Mouse (Mus musculus): ENCODE results near the gene Aebp2.

Gene Aebp2

DNA sequence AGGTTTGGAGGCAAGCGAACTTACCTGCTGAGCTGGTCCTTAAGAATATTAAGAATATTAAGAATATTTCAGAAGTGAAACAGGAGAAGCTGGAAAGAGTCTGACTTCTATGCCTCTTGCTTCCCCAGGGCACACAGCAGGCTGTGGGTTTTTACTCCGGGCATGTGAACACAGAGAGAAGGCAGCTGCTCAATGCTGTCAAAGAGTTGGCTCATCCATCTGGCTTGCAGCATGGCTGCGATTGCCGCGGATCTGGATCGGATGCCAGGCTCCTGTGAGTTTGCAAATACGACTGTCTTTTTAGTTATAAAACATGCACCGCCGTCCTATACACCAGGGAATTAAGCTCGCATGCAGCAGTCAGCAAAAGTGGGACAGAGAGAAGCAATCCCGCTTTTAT is 75.5 kb downstream of the Aebp2 start:
- no peak for DNase-seq (ENCODE audit: low spot score)

DNA sequence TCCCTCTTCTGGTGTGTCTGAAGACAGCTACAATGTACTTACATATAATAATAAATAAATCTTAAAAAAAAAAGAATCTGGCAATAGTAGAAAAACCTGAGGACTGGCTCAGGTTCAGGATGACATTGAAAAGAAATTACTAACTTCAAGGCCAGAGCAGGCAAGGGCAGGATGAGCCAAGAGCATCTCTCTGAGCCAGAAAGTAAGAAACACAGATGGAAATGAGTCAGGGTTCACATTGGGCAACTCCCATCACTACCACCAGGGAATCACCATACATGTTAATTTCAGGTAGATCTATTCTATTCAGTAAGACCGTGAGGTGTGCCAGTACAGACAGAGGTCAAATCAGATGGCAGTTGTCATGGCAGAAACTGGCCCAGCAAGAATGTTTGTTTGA is 76.1 kb downstream of the Aebp2 start:
- no peak for DNase-seq (ENCODE audit: low spot score)

DNA sequence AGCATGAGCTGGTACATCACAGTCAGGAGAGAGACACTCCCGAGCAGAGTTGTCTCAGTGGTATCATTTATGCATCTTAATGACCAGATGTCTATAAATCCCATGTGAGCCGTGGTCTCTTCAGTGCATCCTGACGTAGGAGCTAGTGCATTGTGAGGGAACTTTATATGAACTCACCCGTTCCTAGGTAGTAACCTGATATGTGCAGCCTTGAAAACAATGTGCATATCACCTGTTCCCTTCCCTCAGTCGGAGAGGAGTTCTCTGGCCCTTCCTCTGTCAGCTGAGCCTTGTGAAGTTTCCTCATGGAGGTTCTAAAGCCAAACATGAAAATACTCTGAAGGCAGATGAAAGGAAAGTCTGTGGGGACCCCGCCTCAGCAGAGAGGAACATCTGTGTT is 78.8 kb downstream of the Aebp2 start:
- DNase-seq (ENCODE audit: low spot score), result no peak

DNA sequence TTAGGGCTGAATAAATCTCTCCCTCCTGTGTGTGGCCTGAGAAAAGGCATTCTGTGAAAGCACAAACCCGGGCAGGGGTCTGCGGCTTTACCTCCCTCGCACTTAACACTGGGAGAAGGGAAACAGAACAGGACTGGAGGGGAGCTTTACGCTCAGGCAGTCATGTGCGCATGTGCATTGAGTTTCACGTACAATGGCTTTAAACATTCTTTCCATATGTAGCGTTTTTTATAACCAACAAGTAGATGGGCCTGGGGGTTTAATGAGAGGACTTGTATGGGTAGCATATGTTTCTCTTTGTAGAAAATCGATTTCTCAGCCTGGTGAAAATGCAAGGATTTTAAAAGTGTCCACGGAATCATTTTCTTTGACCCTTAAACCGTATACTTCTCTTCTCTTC is 82.7 kb downstream of the Aebp2 start:
- DNase-seq (ENCODE audit: low spot score), result no peak

DNA sequence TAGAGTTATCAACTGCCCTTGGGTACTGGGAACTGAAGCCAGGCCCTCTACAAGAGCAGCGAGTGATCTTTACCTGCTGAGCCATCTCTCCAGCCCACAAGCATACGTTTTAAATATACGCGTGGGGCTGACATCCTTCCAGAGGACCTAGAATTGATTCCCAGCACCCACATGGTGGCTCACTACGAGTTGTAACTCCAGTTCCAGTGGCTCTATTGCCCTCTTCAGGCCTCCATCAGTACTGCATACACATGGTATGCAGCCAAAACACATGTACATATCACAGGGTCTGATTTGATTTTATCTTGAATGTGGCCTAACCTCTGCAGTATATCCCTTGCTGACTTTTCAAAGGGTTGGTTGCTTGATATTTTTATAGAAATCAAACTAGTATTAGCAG is 83.6 kb downstream of the Aebp2 start:
- DNase-seq (ENCODE audit: low spot score), result no peak

DNA sequence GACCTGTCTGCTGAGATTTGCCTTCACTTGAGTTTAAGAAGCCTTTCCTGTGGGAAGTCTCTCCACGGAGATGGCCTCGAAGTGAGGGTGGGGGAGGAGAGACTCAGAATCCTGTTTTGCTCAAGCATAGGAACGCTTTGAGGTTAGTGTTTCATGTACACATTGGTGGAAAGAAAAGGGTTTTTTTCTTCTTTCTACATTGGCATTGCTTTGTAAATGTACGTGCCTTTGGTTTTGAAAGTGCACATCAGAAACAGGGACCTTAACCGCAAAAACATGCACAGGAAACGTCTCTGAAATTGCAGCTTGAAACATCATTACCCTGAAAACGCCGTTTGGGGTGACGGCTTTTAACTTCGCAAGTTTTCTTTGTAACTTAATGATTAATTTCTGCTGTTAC is 85.6 kb downstream of the Aebp2 start:
- no peak for DNase-seq (ENCODE audit: low spot score)

DNA sequence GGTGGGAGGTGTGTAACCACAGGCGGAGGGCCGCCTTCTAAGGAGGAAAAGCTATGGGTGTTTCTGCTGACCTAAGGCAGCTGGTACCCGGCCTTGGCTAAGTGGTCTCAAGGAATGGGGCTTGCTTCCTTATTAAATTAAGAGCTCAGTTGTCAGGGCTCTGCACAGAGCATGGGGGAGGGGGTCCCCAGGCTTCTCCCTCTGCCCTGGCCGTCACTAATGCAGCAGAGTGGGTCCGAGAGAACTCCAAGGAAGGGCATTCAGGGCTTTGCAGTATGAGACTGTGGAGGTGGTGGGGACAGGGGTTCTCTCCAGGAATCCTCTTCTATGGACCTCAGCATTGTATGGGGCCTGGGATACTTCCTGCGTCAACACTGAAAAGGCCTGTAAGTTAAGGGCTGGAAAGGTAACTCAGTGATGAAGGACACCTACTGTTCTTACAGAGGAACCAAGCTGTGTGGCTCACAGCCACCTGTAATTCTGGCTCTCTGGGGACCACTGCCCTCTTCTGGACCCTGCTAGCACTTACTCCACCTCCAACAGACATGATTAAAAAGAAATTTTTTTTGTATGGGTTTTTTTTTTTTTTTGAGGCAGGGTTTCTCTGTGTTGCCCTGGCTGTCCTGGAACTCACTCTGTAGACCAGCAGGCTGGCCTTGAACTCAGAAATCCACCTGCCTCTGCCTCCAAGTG is 87.1 kb downstream of the Aebp2 start:
- no peak for DNase-seq (ENCODE audit: low spot score)

DNA sequence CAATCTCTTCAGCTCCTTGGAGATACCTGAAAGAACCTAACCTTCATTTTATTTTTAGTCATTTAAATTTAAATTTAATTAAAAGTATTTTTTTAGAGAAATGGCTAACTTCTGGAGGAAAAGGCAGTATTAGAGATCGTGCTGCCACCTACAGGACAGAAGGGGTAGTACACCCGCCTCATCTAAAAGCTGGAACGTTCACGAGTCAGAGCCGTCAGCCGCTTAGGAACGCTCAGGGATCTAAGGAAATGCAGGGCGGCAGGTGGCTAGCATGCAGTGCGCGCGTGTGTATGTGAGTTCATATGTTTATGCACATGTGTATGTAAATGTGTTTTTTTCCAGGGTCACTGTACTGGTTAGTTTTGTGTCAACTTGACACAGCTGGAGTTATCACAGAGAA is 90.3 kb downstream of the Aebp2 start:
- peak; percentile 85 for DNase-seq (ENCODE audit: low spot score)

DNA sequence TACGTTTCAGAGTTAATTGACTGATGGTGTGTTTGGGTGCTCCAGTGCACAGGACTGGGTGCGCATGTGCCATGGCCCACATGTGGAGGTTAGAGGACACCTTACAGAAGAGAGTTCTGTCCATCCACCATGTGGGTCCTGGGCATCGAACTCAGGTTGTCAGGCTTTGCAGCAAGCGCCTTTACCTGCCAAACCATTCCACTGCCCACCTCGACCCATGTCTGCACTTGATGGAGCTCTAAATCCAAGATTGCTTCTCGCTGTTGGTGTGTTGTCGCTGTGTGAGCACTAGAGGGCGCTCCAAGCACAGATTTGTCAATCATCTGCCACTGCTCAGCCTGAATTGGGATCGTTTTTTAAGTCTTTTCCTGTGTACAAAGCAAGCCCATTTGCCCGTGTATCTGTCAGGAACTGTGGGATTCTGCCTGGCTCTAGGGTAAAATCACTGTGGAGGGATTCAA is 92.5 kb downstream of the Aebp2 start:
- DNase-seq (ENCODE audit: low spot score), result peak; percentile 90

DNA sequence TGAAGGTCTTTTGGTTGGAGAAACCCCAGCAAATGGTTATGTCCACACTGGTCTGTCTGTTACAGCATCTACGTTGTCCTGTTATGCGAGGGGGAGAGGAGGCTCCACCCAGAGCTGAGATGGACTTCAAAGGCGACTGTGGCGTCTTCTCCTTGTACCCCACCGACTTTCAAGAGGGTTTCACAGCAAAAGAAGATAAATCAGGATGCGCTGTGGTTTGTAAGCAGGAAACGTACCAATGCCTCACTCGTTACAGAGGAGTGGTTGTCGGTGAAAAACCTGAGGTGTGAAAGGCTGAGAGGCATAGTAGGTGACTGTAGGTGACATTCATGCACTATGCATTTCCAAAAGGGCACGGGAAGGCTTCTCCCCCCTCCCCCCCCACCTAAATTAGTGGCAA is 99.6 kb downstream of the Aebp2 start:
- DNase-seq (ENCODE audit: low spot score), result no peak

Measured in embryo, embryonic 10 days (tissue).